Mouse (Mus musculus) regulatory T cell (primary cell): ENCODE measurements at regions not wholly inside any gene's neighbourhood (a gene's known extent, or its start where the extent isn't known, plus 50 kb on each side); places are given as distances from the start of the nearest gene placed in this dataset.

Experiments used
- in situ Hi-C: fragments of 300-600 bp; cut with MboI, MseI; formaldehyde crosslinking; loops from one replicate; pipeline ENCODE4 v1.15.1; 2025; ENCODE audit warnings: high pct_unique_total_duplicates

- in situ Hi-C loops: no loop called here
Observed at GRCm38 (mm10) chr3:38257076-38257842, 227.4 kb downstream of the Ankrd50 start.

- in situ Hi-C loops: no loop called here
Observed at GRCm38 (mm10) chr3:38255674-38256073, 229.0 kb downstream of the Ankrd50 start.

- in situ Hi-C loops: no loop called here
Observed at GRCm38 (mm10) chr3:38254896-38255295, 229.7 kb downstream of the Ankrd50 start.

- in situ Hi-C loops: no loop called here
Observed at GRCm38 (mm10) chr3:38251592-38251991, 233.1 kb downstream of the Ankrd50 start.

- in situ Hi-C loops: no loop called here
Observed at GRCm38 (mm10) chr3:38250552-38250951, 234.1 kb downstream of the Ankrd50 start.

- in situ Hi-C loops: loop anchor here (5.0 kb wide), 1 partner anchor 593 kb away; no protein-coding TSS in a partner anchor
Observed at GRCm38 (mm10) chr3:38248941-38249340, 235.7 kb downstream of the Ankrd50 start.

GRCm38 (mm10) chr3:38246439-38246838, 238.2 kb downstream of the Ankrd50 start:
- in situ Hi-C loops: loop anchor here (5.0 kb wide), 1 partner anchor 596 kb away; no protein-coding TSS in a partner anchor

- in situ Hi-C loops: no loop called here
Observed at GRCm38 (mm10) chr3:38243209-38243608, 241.4 kb downstream of the Ankrd50 start.

- in situ Hi-C loops: loop anchor here (5.0 kb wide), 1 partner anchor 55 kb away; no protein-coding TSS in a partner anchor
Observed at GRCm38 (mm10) chr3:38237616-38238015, 247.0 kb downstream of the Ankrd50 start.

GRCm38 (mm10) chr3:38235736-38236083, 248.9 kb downstream of the Ankrd50 start:
- in situ Hi-C loops: loop anchor here (5.0 kb wide), 1 partner anchor 57 kb away; no protein-coding TSS in a partner anchor

GRCm38 (mm10) chr3:38235033-38235735, 249.5 kb downstream of the Ankrd50 start:
- in situ Hi-C loops: loop anchor here (5.0 kb wide), 1 partner anchor 57 kb away; no protein-coding TSS in a partner anchor

- in situ Hi-C loops: loop anchor here (5.0 kb wide), 1 partner anchor 378 kb away; no protein-coding TSS in a partner anchor
Observed at GRCm38 (mm10) chr3:38234534-38234933, 250.1 kb downstream of the Ankrd50 start.

GRCm38 (mm10) chr3:38234006-38234405, 250.6 kb downstream of the Ankrd50 start:
- in situ Hi-C loops: loop anchor here (5.0 kb wide), 1 partner anchor 378 kb away; no protein-coding TSS in a partner anchor

GRCm38 (mm10) chr3:38233091-38233490, 251.6 kb downstream of the Ankrd50 start:
- in situ Hi-C loops: loop anchor here (5.0 kb wide), 1 partner anchor 379 kb away; no protein-coding TSS in a partner anchor

- in situ Hi-C loops: loop anchor here (5.0 kb wide), 1 partner anchor 380 kb away; no protein-coding TSS in a partner anchor
Observed at GRCm38 (mm10) chr3:38232111-38233076, 252.2 kb downstream of the Ankrd50 start.

GRCm38 (mm10) chr3:38231506-38231905, 253.1 kb downstream of the Ankrd50 start:
- in situ Hi-C loops: loop anchor here (5.0 kb wide), 1 partner anchor 381 kb away; no protein-coding TSS in a partner anchor

GRCm38 (mm10) chr3:38230796-38231195, 253.8 kb downstream of the Ankrd50 start:
- in situ Hi-C loops: loop anchor here (5.0 kb wide), 1 partner anchor 382 kb away; no protein-coding TSS in a partner anchor

GRCm38 (mm10) chr3:38229686-38230085, 255.0 kb downstream of the Ankrd50 start:
- in situ Hi-C loops: loop anchor here (5.0 kb wide), 1 partner anchor 383 kb away; no protein-coding TSS in a partner anchor

- in situ Hi-C loops: no loop called here
Observed at GRCm38 (mm10) chr3:38229051-38229450, 255.6 kb downstream of the Ankrd50 start.

GRCm38 (mm10) chr3:38227596-38227995, 257.0 kb downstream of the Ankrd50 start:
- in situ Hi-C loops: no loop called here

- in situ Hi-C loops: no loop called here
Observed at GRCm38 (mm10) chr3:38227121-38227520, 257.5 kb downstream of the Ankrd50 start.
